Mouse (Mus musculus) hindbrain, embryonic 13.5 days (tissue): ENCODE data around the gene Dcun1d2. TPM values are rescaled to one million over a fixed set of nuclear protein-coding genes. Genes with fewer than 3 reads are reported as not detected.
A peak's percentile ranks its signal among the peaks of the same experiment; 100 is the strongest.

Experiments
- ATAC-seq: fragments of 200-750 bp; cut with Nextera tagmentation; 2 replicates; pipeline ENCODE4 v1.8.0; 2017; ENCODE audit warnings: moderate TSS enrichment; ENCODE audit not compliant: low FRiP score
- H3K27ac ChIP-seq: fragments of 300-500 bp; sonication (generic); 2 replicates; pipeline ENCODE4 v1.5.1; 2015; ENCODE audit warnings: inconsistent platforms, mild to moderate bottlenecking, moderate library complexity
- H3K27me3 ChIP-seq: fragments of 300-500 bp; sonication (generic); 2 replicates; pipeline ENCODE4 v1.6.1; 2015; ENCODE audit warnings: mild to moderate bottlenecking, inconsistent platforms
- H3K36me3 ChIP-seq: fragments of 300-500 bp; sonication (generic); 2 replicates; pipeline ENCODE4 v1.6.1; 2015; ENCODE audit warnings: mild to moderate bottlenecking, inconsistent platforms
- H3K4me1 ChIP-seq: fragments of 300-500 bp; sonication (generic); replicated peaks from 2 replicates; pipeline ENCODE4 v1.6.1; 2015; ENCODE audit warnings: inconsistent platforms
- H3K4me2 ChIP-seq: fragments of 300-500 bp; sonication (generic); 2 replicates; pipeline ENCODE4 v1.6.1; 2015; ENCODE audit warnings: inconsistent platforms, mild to moderate bottlenecking, moderate library complexity
- H3K4me3 ChIP-seq: fragments of 300-500 bp; sonication (generic); 2 replicates; pipeline ENCODE4 v1.5.1; 2015; ENCODE audit warnings: mild to moderate bottlenecking, inconsistent platforms
- H3K9ac ChIP-seq: fragments of 300-500 bp; sonication (generic); 2 replicates; pipeline ENCODE4 v1.6.1; 2015; ENCODE audit warnings: mild to moderate bottlenecking, inconsistent platforms
- H3K9me3 ChIP-seq: fragments of 300-500 bp; sonication (generic); 2 replicates; pipeline ENCODE4 v1.6.1; 2016; ENCODE audit warnings: inconsistent platforms
- WGBS: fragments of 180-500 bp; shearing (Covaris S2); methylation state at CpG from one replicate; pipeline ENCODE4 v1.1.7; 2015; 5-methylcytosine and 5-hydroxymethylcytosine counted together
- polyA plus RNA-seq: library from polyadenylated mRNA; unstranded; fragments of >200 nt; fragmentation: Nextera tagmentation; extraction: Ambion mirVana; gene quantifications from 2 replicates; pipeline ENCODE4 v1.2.1, GENCODE M21; 2015

The Dcun1d2 gene
- polyA plus RNA-seq, 1 experiment from 2014 or later: 33.7 TPM

DNA sequence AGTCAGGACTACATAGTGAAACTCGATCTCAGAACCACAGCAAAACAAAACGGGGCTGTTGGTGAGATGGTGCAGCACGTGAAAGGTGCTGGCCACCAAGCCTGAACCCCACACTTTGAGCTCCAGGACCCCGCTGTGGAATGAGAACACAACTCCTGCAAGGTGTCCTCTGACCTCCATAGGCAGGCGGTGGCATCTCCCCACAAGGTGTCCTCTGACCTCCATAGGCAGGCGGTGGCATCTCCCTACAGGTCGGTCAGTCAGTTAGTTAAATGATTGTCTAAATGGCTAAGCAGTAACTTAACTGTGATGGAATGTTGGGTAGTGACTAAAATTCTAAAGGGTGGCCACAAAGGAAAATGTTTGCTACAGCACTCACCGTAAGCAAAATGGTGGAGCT lies 11.6 kb upstream of the Dcun1d2 start:
- Histone ChIP-seq H3K27me3 (no peaks in the 10 kb centered on the region), H3K4me3 (no peak overlapping the region), H3K4me2 (no peak overlapping the region), H3K4me1 (no peaks in the 10 kb centered on the region), H3K9me3 (no peaks in the 10 kb centered on the region), H3K27ac (no peak overlapping the region), H3K9ac (no peak overlapping the region), H3K36me3 (peaks cover 94% of the 10 kb centered on the region)
- 96% methylated on average over 8 of the region's 8 CpGs for WGBS
- no peak for ATAC-seq

GRCm38 (mm10) chr8:13293677-13294470 lies 5.9 kb upstream of the Dcun1d2 start:
- H3K9ac ChIP-seq: no peak overlapping the region
- H3K9me3 ChIP-seq: no peaks in the 10 kb centered on the region
- no peak for ATAC-seq
- H3K4me1 ChIP-seq: peaks cover 19% of the 10 kb centered on the region
- 95% methylated on average over 9 of the region's 9 CpGs for WGBS
- peaks cover 68% of the 10 kb centered on the region for H3K36me3 ChIP-seq
- H3K27ac ChIP-seq: no peak overlapping the region
- no peaks in the 10 kb centered on the region for H3K27me3 ChIP-seq
- no peak overlapping the region for H3K4me2 ChIP-seq
- H3K4me3 ChIP-seq: no peak overlapping the region

- no peak overlapping the region for H3K4me2 ChIP-seq
- no peaks in the 10 kb centered on the region for H3K27me3 ChIP-seq
- H3K4me1 ChIP-seq: peaks cover 23% of the 10 kb centered on the region
- no peaks in the 10 kb centered on the region for H3K9me3 ChIP-seq
- H3K36me3 ChIP-seq: peaks cover 56% of the 10 kb centered on the region
- no peak overlapping the region for H3K27ac ChIP-seq
- no peak for ATAC-seq
- H3K9ac ChIP-seq: no peak overlapping the region
- WGBS: 30% methylated on average over 9 of the region's 9 CpGs
- no peak overlapping the region for H3K4me3 ChIP-seq
These were observed 4.4 kb upstream of the Dcun1d2 start for GRCm38 (mm10) chr8:13292364-13292763.

DNA sequence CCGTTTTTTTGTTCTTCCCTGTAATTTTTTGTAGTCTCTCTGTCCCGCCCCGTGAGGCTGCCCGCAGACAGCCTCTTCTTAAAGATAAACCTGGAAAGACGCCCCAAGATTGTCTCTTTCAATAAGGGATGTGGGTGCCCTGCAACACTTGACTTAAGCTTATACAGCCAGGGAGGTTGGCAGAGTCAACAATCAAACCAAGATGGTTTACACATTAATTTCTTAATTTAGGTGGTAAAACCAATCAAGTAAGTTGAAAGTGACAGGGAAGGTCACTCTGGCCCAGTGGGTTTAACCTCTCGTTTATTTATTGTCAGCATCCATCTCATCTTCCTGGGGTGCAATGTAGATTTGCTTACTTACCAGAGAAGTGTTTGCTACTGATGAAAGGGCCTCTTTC lies 715 bp upstream of the Dcun1d2 start:
- Histone ChIP-seq H3K36me3 (peaks cover 19% of the 10 kb centered on the region), H3K9me3 (no peaks in the 10 kb centered on the region), H3K4me3 (peak overlapping the region; percentile 93), H3K4me2 (peak overlapping the region; percentile 96), H3K4me1 (peaks cover 37% of the 10 kb centered on the region), H3K27me3 (no peaks in the 10 kb centered on the region), H3K27ac (peak overlapping the region; percentile 87; the same call in 1 of the 2 replicates), H3K9ac (peak overlapping the region; percentile 88)
- no peak for ATAC-seq
- 3% methylated on average over 6 of the region's 6 CpGs for WGBS

DNA sequence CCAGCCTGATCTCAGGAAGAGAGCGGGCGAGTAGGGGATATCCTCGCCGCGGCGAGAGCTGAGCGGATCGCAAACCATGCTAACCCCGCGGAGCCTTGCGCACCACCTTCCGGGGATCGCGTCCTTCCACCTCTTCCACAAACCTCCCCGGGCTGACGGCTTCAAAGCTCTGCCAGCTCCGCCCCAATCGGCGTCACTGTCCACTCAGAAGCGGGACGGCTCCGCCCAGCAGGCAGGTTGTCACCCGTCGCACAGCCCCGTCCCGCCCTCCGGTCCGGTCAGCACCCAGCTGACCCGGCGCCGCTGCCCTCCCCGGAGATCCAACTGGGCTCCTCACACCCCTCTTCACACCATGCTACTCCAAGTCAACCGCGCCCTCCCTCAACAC lies 633 bp downstream of the Dcun1d2 start:
- Histone ChIP-seq H3K9me3 (no peaks in the 10 kb centered on the region), H3K27me3 (no peaks in the 10 kb centered on the region), H3K36me3 (peaks cover 11% of the 10 kb centered on the region), H3K9ac (peak overlapping the region; percentile 88), H3K27ac (peak overlapping the region; percentile 87), H3K4me1 (peaks cover 36% of the 10 kb centered on the region), H3K4me3 (peak overlapping the region; percentile 93), H3K4me2 (peak overlapping the region; percentile 96)
- no peak; the same call in 1 of the 2 replicates for ATAC-seq
- WGBS: under 1% methylated on average over 34 of the region's 34 CpGs

GRCm38 (mm10) chr8:13283200-13283599 lies 4.7 kb downstream of the Dcun1d2 start:
- 95% methylated on average over 1 of the region's 1 CpGs for WGBS
- H3K27me3 ChIP-seq: no peaks in the 10 kb centered on the region
- ATAC-seq: no peak
- H3K27ac ChIP-seq: no peak overlapping the region
- H3K4me2 ChIP-seq: no peak overlapping the region
- H3K4me3 ChIP-seq: no peak overlapping the region
- no peaks in the 10 kb centered on the region for H3K9me3 ChIP-seq
- H3K9ac ChIP-seq: no peak overlapping the region
- H3K4me1 ChIP-seq: peaks cover 14% of the 10 kb centered on the region
- H3K36me3 ChIP-seq: peaks cover 18% of the 10 kb centered on the region

GRCm38 (mm10) chr8:13276941-13277447 lies 10.9 kb downstream of the Dcun1d2 start:
- no peaks in the 10 kb centered on the region for H3K9me3 ChIP-seq
- WGBS: 91% methylated on average over 5 of the region's 5 CpGs
- H3K4me3 ChIP-seq: no peak overlapping the region
- peaks cover 50% of the 10 kb centered on the region for H3K36me3 ChIP-seq
- no peaks in the 10 kb centered on the region for H3K4me1 ChIP-seq
- no peak overlapping the region for H3K4me2 ChIP-seq
- no peak overlapping the region for H3K9ac ChIP-seq
- no peak for ATAC-seq
- no peaks in the 10 kb centered on the region for H3K27me3 ChIP-seq
- no peak overlapping the region for H3K27ac ChIP-seq

GRCm38 (mm10) chr8:13272834-13273233 lies 15.1 kb downstream of the Dcun1d2 start:
- Histone ChIP-seq H3K9me3 (no peaks in the 10 kb centered on the region), H3K36me3 (peaks cover 70% of the 10 kb centered on the region), H3K9ac (no peak overlapping the region), H3K4me2 (no peak overlapping the region), H3K27me3 (no peaks in the 10 kb centered on the region), H3K4me1 (no peaks in the 10 kb centered on the region), H3K4me3 (no peak overlapping the region), H3K27ac (no peak overlapping the region)
- ATAC-seq: no peak
- 91% methylated on average over 5 of the region's 5 CpGs for WGBS

GRCm38 (mm10) chr8:13267566-13267965 lies 20.4 kb downstream of the Dcun1d2 start:
- no peak overlapping the region for H3K27ac ChIP-seq
- H3K4me1 ChIP-seq: no peaks in the 10 kb centered on the region
- H3K9me3 ChIP-seq: no peaks in the 10 kb centered on the region
- 88% methylated on average over 2 of the region's 2 CpGs for WGBS
- peaks cover 61% of the 10 kb centered on the region for H3K36me3 ChIP-seq
- H3K4me3 ChIP-seq: no peak overlapping the region
- no peak for ATAC-seq
- no peaks in the 10 kb centered on the region for H3K27me3 ChIP-seq
- no peak overlapping the region for H3K4me2 ChIP-seq
- H3K9ac ChIP-seq: no peak overlapping the region

GRCm38 (mm10) chr8:13263376-13263775 lies 24.6 kb downstream of the Dcun1d2 start:
- Histone ChIP-seq H3K27ac (no peak overlapping the region), H3K36me3 (peaks cover 58% of the 10 kb centered on the region), H3K9me3 (no peaks in the 10 kb centered on the region), H3K9ac (no peak overlapping the region), H3K4me2 (no peak overlapping the region), H3K27me3 (no peaks in the 10 kb centered on the region), H3K4me3 (no peak overlapping the region), H3K4me1 (no peaks in the 10 kb centered on the region)
- 72% methylated on average over 3 of the region's 3 CpGs for WGBS
- no peak for ATAC-seq

DNA sequence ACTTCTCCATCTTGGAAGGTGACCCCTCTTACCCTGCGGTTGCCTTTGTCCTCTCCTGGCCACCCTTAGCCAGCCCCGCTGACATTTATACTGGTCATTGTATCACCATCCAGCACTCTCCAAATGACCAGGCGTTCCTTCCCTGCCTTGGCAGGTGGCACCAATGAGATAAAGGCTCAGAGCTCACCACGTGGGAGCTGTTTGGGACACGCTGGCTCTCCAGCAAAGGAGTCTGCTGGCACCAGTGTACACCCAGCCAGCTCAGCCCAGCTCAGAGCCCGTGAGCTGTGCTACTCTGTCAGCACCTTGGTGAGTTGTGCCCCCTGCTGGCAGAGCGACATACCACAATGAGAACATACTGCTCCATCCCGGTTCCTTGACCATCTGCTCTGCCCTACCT lies 33.9 kb downstream of the Dcun1d2 start, which contains the start of gene Adprhl1:
TSS of gene Adprhl1 (minus strand) at position 144 of the 400 bp plus-strand sequence.
- no peaks in the 10 kb centered on the region for H3K27me3 ChIP-seq
- H3K4me1 ChIP-seq: no peaks in the 10 kb centered on the region
- H3K4me2 ChIP-seq: no peak within 1 kb of the TSS
- 39% methylated on average over 8 of the region's 8 CpGs for WGBS
- no peaks in the 10 kb centered on the region for H3K9me3 ChIP-seq
- no peak within 1 kb of the TSS for H3K27ac ChIP-seq
- H3K4me3 ChIP-seq: no peak within 1 kb of the TSS
- ATAC-seq: no peak
- no peak within 1 kb of the TSS for H3K9ac ChIP-seq
- peaks cover 39% of the 10 kb centered on the region for H3K36me3 ChIP-seq

DNA sequence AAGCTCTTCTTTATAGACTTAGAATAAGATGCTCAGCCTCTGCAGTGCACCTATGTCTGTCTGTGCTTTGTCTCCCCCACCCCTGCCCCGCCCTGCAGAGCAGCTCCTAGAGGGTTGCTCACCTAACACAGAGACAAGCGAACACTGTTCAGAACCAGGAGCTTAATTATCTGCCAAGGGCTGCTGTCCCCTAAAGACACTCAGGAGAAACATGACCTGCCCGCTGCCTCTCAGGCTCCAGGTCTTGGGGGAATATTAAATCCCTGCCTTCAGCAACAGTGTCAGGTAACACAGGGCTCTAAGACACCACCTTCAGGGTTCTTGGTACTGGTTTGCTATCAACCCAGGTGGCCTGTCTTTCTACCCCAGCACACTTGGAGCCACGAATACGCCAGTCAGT lies 34.5 kb downstream of the Dcun1d2 start:
- 79% methylated on average over 5 of the region's 5 CpGs for WGBS
- Histone ChIP-seq H3K27ac (no peak overlapping the region), H3K9me3 (no peaks in the 10 kb centered on the region), H3K36me3 (peaks cover 33% of the 10 kb centered on the region), H3K4me1 (no peaks in the 10 kb centered on the region), H3K4me2 (no peak overlapping the region), H3K4me3 (no peak overlapping the region), H3K27me3 (no peaks in the 10 kb centered on the region), H3K9ac (no peak overlapping the region)
- ATAC-seq: no peak

GRCm38 (mm10) chr8:13252837-13253236 lies 35.1 kb downstream of the Dcun1d2 start:
- Histone ChIP-seq H3K4me3 (no peak overlapping the region), H3K36me3 (peaks cover 28% of the 10 kb centered on the region), H3K27ac (no peak overlapping the region), H3K9me3 (no peaks in the 10 kb centered on the region), H3K9ac (no peak overlapping the region), H3K27me3 (no peaks in the 10 kb centered on the region), H3K4me1 (no peaks in the 10 kb centered on the region), H3K4me2 (no peak overlapping the region)
- 92% methylated on average over 13 of the region's 13 CpGs for WGBS
- no peak for ATAC-seq
